Mouse (Mus musculus) lung, postnatal 0 days (tissue): ENCODE results near the gene Hist1h4h. TPM values are rescaled to one million over a fixed set of nuclear protein-coding genes. Genes with fewer than 3 reads are reported as not detected.

Experiments
- ATAC-seq: fragments of 200-750 bp; cut with Nextera tagmentation; 2 replicates; pipeline ENCODE4 v1.8.0; 2017; ENCODE audit warnings: moderate library complexity
- DNase-seq: peaks from one replicate; pipeline ENCODE4 v3.0.0-alpha.2; 2016; ENCODE audit warnings: low spot score
- H3K27ac ChIP-seq: fragments of 300-500 bp; sonication (generic); 2 replicates; pipeline ENCODE4 v1.5.1; 2014; ENCODE audit warnings: antibody characterized with exemption, mild to moderate bottlenecking, low read length, mixed read lengths
- H3K27me3 ChIP-seq: fragments of 300-500 bp; sonication (generic); replicated peaks from 2 replicates; pipeline ENCODE4 v1.6.1; 2014; ENCODE audit warnings: low read length, mixed read lengths; ENCODE audit not compliant: insufficient read depth
- H3K36me3 ChIP-seq: fragments of 300-500 bp; sonication (generic); 2 replicates; pipeline ENCODE4 v1.6.1; 2014; ENCODE audit warnings: low read length, mixed read lengths; ENCODE audit not compliant: insufficient read depth
- H3K4me1 ChIP-seq: fragments of 300-500 bp; sonication (generic); 2 replicates; pipeline ENCODE4 v1.6.1; 2014; ENCODE audit warnings: antibody characterized with exemption, low read depth, low read length, mixed read lengths; ENCODE audit not compliant: insufficient read depth
- H3K4me2 ChIP-seq: fragments of 300-500 bp; sonication (generic); replicated peaks from 2 replicates; pipeline ENCODE4 v1.6.1; 2014; ENCODE audit warnings: low read depth, mild to moderate bottlenecking, low read length, moderate library complexity, mixed read lengths
- H3K4me3 ChIP-seq: fragments of 300-500 bp; sonication (generic); 2 replicates; pipeline ENCODE4 v1.5.1; 2014; ENCODE audit warnings: low read depth, low read length
- H3K9ac ChIP-seq: fragments of 300-500 bp; sonication (generic); replicated peaks from 2 replicates; pipeline ENCODE4 v1.6.1; 2014; ENCODE audit warnings: low read depth, mild to moderate bottlenecking
- H3K9me3 ChIP-seq: fragments of 300-500 bp; sonication (generic); 2 replicates; pipeline ENCODE4 v1.6.1; 2016; ENCODE audit warnings: low read length, mixed read lengths
- CTCF ChIP-seq: IDR thresholded peaks from 2 replicates; pipeline ENCODE4 v1.5.1; 2016; ENCODE audit warnings: antibody characterized with exemption, mild to moderate bottlenecking
- EP300 ChIP-seq: IDR thresholded peaks from 2 replicates; pipeline ENCODE4 v1.6.1; 2016; ENCODE audit warnings: antibody characterized with exemption, mild to moderate bottlenecking, control low read depth
- WGBS: fragments of 180-500 bp; shearing (Covaris S2); extraction: QIAGEN DNeasy Blood & Tissue Kit; methylation state at CpG from one replicate; pipeline ENCODE4 v1.1.7; 2014; 5-methylcytosine and 5-hydroxymethylcytosine counted together
- polyA plus RNA-seq: library from polyadenylated mRNA; unstranded; fragments of >200 nt; fragmentation: Nextera tagmentation; extraction: Ambion mirVana; gene quantifications from 2 replicates; pipeline ENCODE4 v1.2.1, GENCODE M21; 2015

The Hist1h4h gene
- polyA plus RNA-seq, 1 experiment from 2014 or later, result 7.0 TPM

DNA sequence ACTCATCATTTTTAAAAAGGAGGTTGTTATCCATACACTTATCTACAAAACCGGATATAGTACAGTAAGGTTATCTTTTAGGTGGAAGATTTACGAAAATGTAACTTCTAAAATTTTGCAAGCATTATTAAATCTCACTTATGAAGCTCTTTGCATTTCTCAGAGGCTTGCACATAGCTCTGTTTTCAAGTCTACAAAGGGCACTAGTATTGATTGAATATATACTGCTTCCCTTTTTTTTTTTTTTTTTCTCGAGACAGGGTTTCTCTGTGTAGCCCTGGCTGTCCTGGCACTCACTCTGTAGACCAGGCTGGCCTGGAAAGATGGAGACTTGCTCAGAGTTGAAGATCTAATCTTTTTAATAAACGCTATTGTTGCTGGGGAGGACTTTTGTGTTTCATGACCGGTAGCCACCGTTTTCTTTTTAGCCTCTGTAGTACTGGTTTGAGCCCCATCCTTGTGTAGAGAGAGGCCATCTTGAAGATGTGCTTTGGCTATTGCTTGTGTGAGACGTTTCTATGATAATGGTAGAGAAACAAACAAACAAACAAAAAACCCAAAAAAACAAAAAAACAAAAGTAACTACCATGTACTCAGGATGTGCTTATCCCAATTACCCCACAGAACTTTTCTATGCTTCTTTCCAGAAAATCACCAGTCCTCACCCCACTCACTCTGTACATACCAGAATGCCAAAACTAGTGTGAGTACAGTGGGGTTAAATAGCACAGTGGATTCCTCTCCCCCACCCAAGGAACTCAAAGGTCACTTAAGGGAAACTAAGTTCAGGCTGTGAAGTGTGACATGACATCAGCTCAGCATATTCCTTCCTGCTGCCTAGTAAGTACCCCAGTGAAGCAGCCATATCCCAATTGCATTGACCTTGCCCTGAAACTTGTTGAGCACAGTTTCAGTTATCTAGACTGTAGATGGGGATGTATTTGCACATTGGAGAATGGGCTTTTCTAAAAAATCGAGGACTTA is 21.4 kb downstream of the Hist1h4h start:
- ATAC-seq (no peak), DNase-seq (peak; percentile 4)
- Histone ChIP-seq H3K4me2 (peak overlapping the region; percentile 59), H3K27ac (peak overlapping the region; percentile 75; the same call in 1 of the 2 replicates), H3K9ac (no peak overlapping the region), H3K9me3 (no peaks in the 10 kb centered on the region), H3K27me3 (no peaks in the 10 kb centered on the region), H3K4me1 (no peaks in the 10 kb centered on the region), H3K4me3 (peak overlapping the region; percentile 41), H3K36me3 (no peaks in the 10 kb centered on the region)
- TF ChIP-seq EP300 (no peak), CTCF (no peak)
- 38% methylated on average over 8 of the region's 8 CpGs for WGBS

DNA sequence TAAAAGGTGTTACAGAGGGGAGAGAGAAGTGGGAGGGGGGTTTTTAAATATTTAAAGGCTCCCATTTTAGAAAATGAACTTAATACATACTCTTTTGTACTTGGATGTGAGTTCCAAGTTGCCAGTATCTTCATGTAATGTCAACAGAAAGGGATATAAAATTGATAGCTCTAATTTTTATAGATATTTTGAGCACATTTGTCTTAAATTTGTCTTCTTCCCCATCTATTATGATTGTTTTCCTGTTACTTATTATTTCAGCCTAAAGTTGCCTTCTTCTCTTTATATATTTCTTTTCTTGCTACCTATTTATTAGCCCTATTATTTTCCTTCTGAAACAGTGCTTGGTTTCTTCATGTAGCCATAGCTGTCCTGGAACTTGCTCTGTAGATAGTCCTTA is 22.1 kb downstream of the Hist1h4h start, which contains the start of gene Hist1h1d:
Gene Hist1h1d, plus strand, starts transcription at position 301 of the 400 bp plus-strand sequence.
- ATAC-seq, result no peak
- 0 out of 2 replicates have a peak within 1 kb of the TSS, but pooled peaks have one; percentile 56 for H3K4me3 ChIP-seq

DNA sequence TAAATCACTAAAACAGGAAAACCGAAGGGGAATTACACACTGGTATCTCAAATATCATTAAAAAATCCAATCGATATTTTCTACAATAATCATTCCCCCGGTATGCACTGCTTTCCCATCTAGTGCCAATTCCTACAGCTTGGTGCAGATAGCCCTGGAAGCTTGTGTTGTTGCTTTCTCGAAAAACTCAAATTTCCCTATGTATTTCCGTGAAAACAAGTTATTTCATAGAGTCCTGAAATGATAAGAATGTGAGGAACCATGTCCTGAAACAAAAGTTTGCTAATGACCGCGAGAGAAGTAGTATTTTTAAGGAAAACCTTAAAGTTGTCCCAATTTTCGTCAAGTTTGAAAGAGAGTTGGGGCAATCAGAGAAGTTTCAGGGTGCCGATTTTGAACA is 23.5 kb downstream of the Hist1h4h start:
- H3K4me1 ChIP-seq, result no peaks in the 10 kb centered on the region
- ATAC-seq (no peak), DNase-seq (no peak)
- no peaks in the 10 kb centered on the region for H3K9me3 ChIP-seq
- 15% methylated on average over 9 of the region's 9 CpGs for WGBS
- peak overlapping the region; percentile 66 for H3K9ac ChIP-seq
- peak overlapping the region; percentile 98 for H3K4me2 ChIP-seq
- H3K27me3 ChIP-seq, result no peaks in the 10 kb centered on the region
- peak overlapping the region; percentile 94 for H3K27ac ChIP-seq
- peak overlapping the region; percentile 56 for H3K4me3 ChIP-seq
- no peaks in the 10 kb centered on the region for H3K36me3 ChIP-seq
- TF ChIP-seq CTCF (no peak), EP300 (no peak; the same call in 1 of the 2 replicates)

More for the DNA sequence above, 22.1 kb downstream of the Hist1h4h start, which contains the start of gene Hist1h1d:
- Histone ChIP-seq H3K27ac (peak within 1 kb of the TSS; percentile 94; the same call in 1 of the 2 replicates), H3K9me3 (no peaks in the 10 kb centered on the region), H3K36me3 (no peaks in the 10 kb centered on the region), H3K27me3 (no peaks in the 10 kb centered on the region), H3K9ac (no peak within 1 kb of the TSS), H3K4me1 (no peaks in the 10 kb centered on the region), H3K4me2 (peak within 1 kb of the TSS; percentile 98; the same call in 1 of the 2 replicates)
- TF ChIP-seq EP300 (no peak), CTCF (no peak)
- DNase-seq, result no peak

DNA sequence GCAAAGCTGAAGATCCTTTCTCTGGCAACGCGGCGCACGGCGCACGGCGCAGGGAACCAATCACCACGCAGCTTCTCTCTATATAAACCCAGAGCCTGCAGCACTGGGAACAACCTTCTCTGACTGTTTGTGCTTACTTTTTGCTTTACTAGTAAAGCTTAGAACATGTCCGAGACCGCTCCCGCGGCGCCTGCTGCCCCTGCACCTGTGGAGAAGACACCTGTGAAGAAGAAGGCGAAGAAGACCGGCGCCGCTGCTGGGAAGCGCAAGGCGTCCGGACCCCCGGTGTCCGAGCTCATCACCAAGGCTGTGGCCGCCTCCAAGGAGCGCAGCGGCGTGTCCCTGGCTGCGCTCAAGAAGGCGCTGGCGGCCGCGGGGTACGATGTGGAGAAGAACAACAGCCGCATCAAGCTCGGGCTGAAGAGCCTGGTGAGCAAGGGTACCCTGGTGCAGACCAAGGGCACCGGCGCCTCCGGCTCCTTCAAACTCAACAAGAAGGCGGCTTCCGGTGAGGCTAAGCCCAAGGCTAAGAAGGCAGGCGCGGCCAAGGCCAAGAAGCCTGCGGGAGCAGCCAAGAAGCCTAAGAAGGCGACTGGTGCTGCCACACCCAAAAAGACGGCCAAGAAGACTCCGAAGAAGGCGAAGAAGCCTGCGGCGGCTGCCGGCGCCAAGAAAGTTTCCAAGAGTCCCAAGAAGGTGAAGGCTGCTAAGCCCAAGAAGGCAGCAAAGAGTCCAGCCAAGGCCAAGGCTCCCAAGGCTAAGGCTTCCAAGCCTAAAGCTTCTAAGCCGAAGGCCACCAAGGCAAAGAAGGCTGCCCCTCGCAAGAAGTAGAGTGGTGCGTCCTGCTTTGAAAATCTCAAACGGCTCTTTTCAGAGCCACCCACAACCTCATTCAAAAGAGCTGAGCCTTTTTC is 24.3 kb downstream of the Hist1h4h start:
- no peaks in the 10 kb centered on the region for H3K27me3 ChIP-seq
- no peaks in the 10 kb centered on the region for H3K4me1 ChIP-seq
- no peaks in the 10 kb centered on the region for H3K9me3 ChIP-seq
- ATAC-seq (peak; percentile 81), DNase-seq (peak; percentile 93)
- H3K4me2 ChIP-seq, result peak overlapping the region; percentile 98
- peak overlapping the region; percentile 56 for H3K4me3 ChIP-seq
- peak overlapping the region; percentile 94 for H3K27ac ChIP-seq
- H3K9ac ChIP-seq, result peak overlapping the region; percentile 66
- no peaks in the 10 kb centered on the region for H3K36me3 ChIP-seq
- TF ChIP-seq CTCF (no peak), EP300 (no peak)
- WGBS, result 1% methylated on average over 53 of the region's 54 CpGs

DNA sequence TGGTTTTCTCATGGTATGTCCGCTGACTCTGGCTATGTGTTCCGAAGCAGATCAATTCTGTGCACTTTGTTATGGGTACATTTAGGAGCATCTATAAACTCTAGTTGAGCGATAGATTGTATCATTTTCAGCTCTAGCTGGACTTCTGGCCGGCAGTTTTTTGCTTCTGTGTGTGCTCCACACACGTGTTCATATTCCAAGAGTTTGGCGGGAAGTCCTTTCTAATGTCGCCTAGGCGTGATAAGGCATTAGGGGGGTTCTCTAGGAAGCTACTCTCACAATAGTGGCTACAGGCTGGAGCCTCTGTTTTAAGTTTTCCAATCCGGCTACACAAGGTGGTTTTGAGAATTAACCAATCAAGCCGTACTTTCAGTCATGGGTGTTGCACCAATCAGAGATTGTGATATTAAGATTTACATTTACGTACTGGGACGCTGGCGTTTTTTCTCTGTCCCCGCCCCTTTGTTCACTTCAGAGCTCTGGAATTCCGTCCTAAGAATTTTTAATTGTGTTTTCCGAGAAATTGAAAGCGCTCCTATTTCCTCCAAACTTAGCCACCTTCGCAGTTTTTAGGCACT is 25.1 kb downstream of the Hist1h4h start:
- H3K4me3 ChIP-seq, result peak overlapping the region; percentile 56
- no peaks in the 10 kb centered on the region for H3K27me3 ChIP-seq
- TF ChIP-seq EP300 (peak; percentile 65; the same call in 1 of the 2 replicates), CTCF (no peak)
- peak overlapping the region; percentile 98 for H3K4me2 ChIP-seq
- no peaks in the 10 kb centered on the region for H3K9me3 ChIP-seq
- peak overlapping the region; percentile 94 for H3K27ac ChIP-seq
- WGBS, result under 1% methylated on average over 18 of the region's 18 CpGs
- peak overlapping the region; percentile 66 for H3K9ac ChIP-seq
- no peaks in the 10 kb centered on the region for H3K4me1 ChIP-seq
- no peaks in the 10 kb centered on the region for H3K36me3 ChIP-seq
- peak; percentile 70 for ATAC-seq
- DNase-seq, result peak; percentile 98
